Mouse (Mus musculus) liver, embryonic 12.5 days (tissue): ENCODE measurements at regions not wholly inside any gene's neighbourhood (a gene's known extent, or its start where the extent isn't known, plus 50 kb on each side); places are given as distances from the start of the nearest gene placed in this dataset.

Experiments
- ATAC-seq: fragments of 200-750 bp; cut with Nextera tagmentation; 2 replicates; pipeline ENCODE4 v1.8.0; 2017; ENCODE audit warnings: moderate number of reproducible peaks, mild to moderate bottlenecking, moderate library complexity
- H3K27ac ChIP-seq: fragments of 300-500 bp; sonication (generic); 2 replicates; pipeline ENCODE4 v1.5.1; 2016; ENCODE audit warnings: mild to moderate bottlenecking
- H3K27me3 ChIP-seq: fragments of 300-500 bp; sonication (generic); replicated peaks from 2 replicates; pipeline ENCODE4 v1.6.1; 2016; ENCODE audit warnings: mild to moderate bottlenecking, moderate library complexity
- H3K36me3 ChIP-seq: fragments of 300-500 bp; sonication (generic); 2 replicates; pipeline ENCODE4 v1.6.1; 2016; ENCODE audit warnings: mild to moderate bottlenecking, moderate library complexity
- H3K4me1 ChIP-seq: fragments of 300-500 bp; sonication (generic); 2 replicates; pipeline ENCODE4 v1.6.1; 2016
- H3K4me2 ChIP-seq: fragments of 300-500 bp; sonication (generic); 2 replicates; pipeline ENCODE4 v1.6.1; 2016; ENCODE audit warnings: mild to moderate bottlenecking, moderate library complexity
- H3K4me3 ChIP-seq: fragments of 300-500 bp; sonication (generic); 2 replicates; pipeline ENCODE4 v1.5.1; 2016; ENCODE audit warnings: mild to moderate bottlenecking, moderate library complexity
- H3K9ac ChIP-seq: fragments of 300-500 bp; sonication (generic); 2 replicates; pipeline ENCODE4 v1.6.1; 2016; ENCODE audit warnings: mild to moderate bottlenecking, moderate library complexity
- H3K9me3 ChIP-seq: fragments of 300-500 bp; sonication (generic); replicated peaks from 2 replicates; pipeline ENCODE4 v1.6.1; 2016; ENCODE audit warnings: mild to moderate bottlenecking, moderate library complexity
- WGBS: fragments of 180-500 bp; shearing (Covaris S2); methylation state at CpG from one replicate; pipeline ENCODE4 v1.1.7; 2016; ENCODE audit not compliant: insufficient replicate concordance; 5-methylcytosine and 5-hydroxymethylcytosine counted together

DNA sequence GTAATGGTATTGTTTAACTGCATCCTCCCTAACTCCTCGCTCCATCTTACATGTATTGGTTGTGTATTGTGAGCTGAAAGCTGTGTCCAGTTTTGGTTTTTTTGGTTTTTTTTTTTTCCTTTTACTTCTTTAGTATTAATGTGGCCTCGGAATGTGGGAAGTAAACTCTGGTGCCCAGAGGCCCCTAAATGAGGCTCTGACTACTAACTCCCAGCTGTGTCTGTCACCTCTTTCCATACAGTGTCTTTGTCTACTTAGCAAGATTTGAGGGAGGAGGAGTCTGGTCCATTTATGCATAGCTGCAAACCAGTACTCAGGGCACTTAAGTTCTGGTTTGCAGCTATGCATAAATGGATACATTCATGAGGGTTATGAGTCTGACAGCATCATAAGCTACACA lies 181.9 kb downstream of the Hlx start:
- Histone ChIP-seq H3K4me2 (no peak overlapping the region), H3K9ac (no peak overlapping the region), H3K9me3 (no peaks in the 10 kb centered on the region), H3K27ac (no peak overlapping the region), H3K4me1 (no peaks in the 10 kb centered on the region), H3K36me3 (no peaks in the 10 kb centered on the region), H3K27me3 (0 out of 2 replicates have a peak, but pooled peaks cover 2% of the 10 kb centered on the region), H3K4me3 (no peak overlapping the region)
- WGBS: 67% methylated on average over 2 of the region's 2 CpGs
- ATAC-seq: no peak

DNA sequence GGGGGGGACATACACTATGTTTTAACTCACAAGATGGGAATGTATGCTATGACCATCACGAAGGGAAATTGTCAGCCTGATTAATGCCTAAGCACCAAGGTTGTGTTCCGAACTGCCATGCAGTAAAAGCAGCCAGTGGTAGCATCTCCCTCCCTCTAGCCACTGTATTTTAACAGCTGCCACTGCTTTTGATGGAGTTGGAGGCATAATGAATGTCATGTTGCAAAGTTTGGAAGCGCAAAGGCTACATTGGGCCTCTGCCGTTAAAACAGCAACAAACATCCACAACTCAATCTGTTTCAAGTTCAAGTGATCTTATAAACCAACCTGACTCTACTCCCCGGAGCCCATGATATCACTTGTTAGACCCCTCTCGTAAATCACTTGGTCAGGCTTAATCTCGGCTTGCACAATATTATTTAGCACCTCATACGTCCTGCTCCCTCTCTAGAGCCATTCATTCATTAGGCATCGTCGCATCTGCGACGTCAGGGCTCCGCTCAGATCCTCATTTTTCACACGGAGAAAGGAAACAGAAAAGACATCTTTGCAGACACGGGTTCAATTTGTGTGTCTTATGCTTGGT lies 184.7 kb downstream of the Hlx start:
- no peak for ATAC-seq
- Histone ChIP-seq H3K36me3 (no peaks in the 10 kb centered on the region), H3K4me1 (no peaks in the 10 kb centered on the region), H3K4me3 (no peak overlapping the region), H3K27ac (no peak overlapping the region), H3K4me2 (no peak overlapping the region), H3K9me3 (no peaks in the 10 kb centered on the region), H3K9ac (no peak overlapping the region), H3K27me3 (0 out of 2 replicates have a peak, but pooled peaks cover 2% of the 10 kb centered on the region)
- WGBS: 66% methylated on average over 15 of the region's 15 CpGs

DNA sequence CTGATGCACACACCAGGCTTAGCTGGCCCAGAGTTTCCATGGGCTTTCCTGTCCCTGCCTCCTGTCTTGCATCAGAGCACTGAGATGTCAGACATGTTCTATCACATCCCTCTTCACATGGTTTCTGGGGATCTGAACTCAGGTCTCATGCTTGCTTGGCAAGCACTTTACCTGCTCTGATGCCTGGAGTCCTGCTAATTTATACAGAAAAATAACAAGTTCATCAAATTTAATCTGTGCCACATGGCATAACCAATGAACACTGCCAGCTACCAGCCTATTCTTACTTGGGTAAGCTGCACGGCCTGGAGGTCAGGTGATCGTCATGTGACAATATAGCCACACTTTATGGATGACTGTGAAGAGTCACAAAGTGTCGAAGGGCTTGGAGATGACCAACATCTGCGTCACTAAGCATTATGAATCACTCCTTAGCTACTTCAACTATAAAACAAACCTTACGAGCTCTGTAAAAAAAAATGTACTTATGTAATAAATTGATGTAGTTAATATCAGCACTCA lies 186.2 kb downstream of the Hlx start:
- no peak for ATAC-seq
- 70% methylated on average over 5 of the region's 5 CpGs for WGBS
- no peaks in the 10 kb centered on the region for H3K36me3 ChIP-seq

DNA sequence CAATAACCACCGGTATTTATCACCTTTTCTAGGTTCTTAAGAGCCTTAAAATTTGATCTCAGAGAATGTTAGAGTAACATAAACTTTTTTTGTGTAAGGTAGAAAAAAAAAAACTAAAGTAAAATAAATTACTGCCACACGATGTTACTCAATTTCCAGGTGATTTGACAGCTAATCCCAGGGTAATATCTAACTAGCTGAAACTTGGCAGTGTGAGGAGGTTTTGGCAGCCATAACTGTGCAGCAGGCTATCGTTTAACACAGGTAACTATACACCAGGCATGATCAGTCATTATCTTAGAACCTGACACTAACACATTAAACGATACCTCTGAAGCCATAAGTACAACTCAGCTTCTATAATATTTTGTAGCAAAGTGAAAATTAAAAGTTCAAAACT lies 187.3 kb downstream of the Hlx start:
- H3K27ac ChIP-seq: no peak overlapping the region
- ATAC-seq: no peak
- no peaks in the 10 kb centered on the region for H3K4me1 ChIP-seq
- WGBS: 63% methylated on average over 4 of the region's 4 CpGs
- 0 out of 2 replicates have a peak, but pooled peaks cover 2% of the 10 kb centered on the region for H3K27me3 ChIP-seq
- no peaks in the 10 kb centered on the region for H3K36me3 ChIP-seq
- H3K4me2 ChIP-seq: no peak overlapping the region
- no peak overlapping the region for H3K4me3 ChIP-seq
- H3K9ac ChIP-seq: no peak overlapping the region
- H3K9me3 ChIP-seq: no peaks in the 10 kb centered on the region

More for the DNA sequence above, 186.2 kb downstream of the Hlx start:
- Histone ChIP-seq H3K27me3 (0 out of 2 replicates have a peak, but pooled peaks cover 2% of the 10 kb centered on the region), H3K9me3 (no peaks in the 10 kb centered on the region), H3K27ac (no peak overlapping the region), H3K4me2 (no peak overlapping the region), H3K4me3 (no peak overlapping the region), H3K9ac (no peak overlapping the region), H3K4me1 (no peaks in the 10 kb centered on the region)

DNA sequence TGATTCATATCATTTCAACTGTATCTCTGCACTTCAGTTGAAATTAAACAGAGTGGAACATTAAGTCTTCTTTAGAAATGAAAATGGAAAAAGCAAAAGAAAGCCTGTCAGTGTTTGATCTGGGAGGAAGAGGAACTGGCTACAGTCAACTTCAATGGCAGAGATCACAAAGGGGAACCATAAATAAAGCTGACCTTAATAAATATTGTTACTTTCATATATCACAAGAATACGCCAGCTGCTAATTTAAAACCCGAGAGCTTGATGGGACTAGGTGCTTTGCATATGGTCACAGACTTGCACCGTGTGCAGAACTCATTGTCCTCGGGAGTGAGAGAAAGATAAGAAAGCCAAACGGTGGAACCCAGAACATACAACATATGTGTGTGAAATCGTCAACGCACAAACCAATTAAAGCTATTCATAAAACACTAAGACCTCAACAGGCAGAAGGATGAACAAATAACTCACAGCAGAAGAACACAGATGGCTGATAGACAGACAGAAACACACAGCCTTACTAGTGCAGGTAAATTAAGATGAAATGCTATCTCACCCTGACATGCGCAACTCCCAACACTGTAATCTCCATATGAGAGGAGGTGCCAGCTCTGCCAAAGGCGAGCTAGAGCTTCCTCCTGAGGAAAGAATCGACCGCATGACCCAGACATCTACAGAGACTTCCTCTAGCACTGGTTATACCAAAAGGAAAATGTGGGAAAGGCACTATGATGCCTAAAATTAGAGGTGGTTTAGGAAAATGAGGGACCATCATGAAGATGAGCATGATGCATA lies 189.9 kb downstream of the Hlx start:
- no peak for ATAC-seq
- Histone ChIP-seq H3K4me3 (no peak overlapping the region), H3K9ac (no peak overlapping the region), H3K9me3 (no peaks in the 10 kb centered on the region), H3K27ac (no peak overlapping the region), H3K4me1 (no peaks in the 10 kb centered on the region), H3K36me3 (no peaks in the 10 kb centered on the region), H3K4me2 (no peak overlapping the region), H3K27me3 (no peaks in the 10 kb centered on the region; the same call in 1 of the 2 replicates)
- WGBS: 49% methylated on average over 11 of the region's 11 CpGs

DNA sequence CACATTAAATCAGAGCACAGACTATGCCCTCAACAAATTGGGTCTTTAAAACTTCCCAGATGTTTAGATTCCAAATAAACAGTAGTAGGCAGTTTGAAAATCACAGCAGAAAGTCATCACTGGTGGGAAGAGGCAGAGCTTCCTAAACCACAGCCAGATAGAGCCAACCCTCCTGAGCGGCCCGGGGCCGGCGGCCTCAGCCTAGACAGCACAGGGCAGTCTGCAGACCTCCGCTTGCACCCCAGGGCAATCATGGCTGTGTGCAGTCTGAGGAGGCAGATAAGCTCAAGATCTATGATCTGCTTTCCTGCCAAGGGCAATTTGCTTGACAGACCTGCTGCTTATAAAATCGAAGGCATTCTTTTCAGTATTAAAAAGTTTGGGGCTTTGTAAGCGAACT lies 192.6 kb downstream of the Hlx start:
- Histone ChIP-seq H3K4me1 (no peaks in the 10 kb centered on the region), H3K27ac (no peak overlapping the region), H3K9ac (no peak overlapping the region), H3K9me3 (no peaks in the 10 kb centered on the region), H3K36me3 (no peaks in the 10 kb centered on the region), H3K27me3 (no peaks in the 10 kb centered on the region; the same call in 1 of the 2 replicates), H3K4me3 (no peak overlapping the region), H3K4me2 (no peak overlapping the region)
- 43% methylated on average over 7 of the region's 7 CpGs for WGBS
- no peak for ATAC-seq

DNA sequence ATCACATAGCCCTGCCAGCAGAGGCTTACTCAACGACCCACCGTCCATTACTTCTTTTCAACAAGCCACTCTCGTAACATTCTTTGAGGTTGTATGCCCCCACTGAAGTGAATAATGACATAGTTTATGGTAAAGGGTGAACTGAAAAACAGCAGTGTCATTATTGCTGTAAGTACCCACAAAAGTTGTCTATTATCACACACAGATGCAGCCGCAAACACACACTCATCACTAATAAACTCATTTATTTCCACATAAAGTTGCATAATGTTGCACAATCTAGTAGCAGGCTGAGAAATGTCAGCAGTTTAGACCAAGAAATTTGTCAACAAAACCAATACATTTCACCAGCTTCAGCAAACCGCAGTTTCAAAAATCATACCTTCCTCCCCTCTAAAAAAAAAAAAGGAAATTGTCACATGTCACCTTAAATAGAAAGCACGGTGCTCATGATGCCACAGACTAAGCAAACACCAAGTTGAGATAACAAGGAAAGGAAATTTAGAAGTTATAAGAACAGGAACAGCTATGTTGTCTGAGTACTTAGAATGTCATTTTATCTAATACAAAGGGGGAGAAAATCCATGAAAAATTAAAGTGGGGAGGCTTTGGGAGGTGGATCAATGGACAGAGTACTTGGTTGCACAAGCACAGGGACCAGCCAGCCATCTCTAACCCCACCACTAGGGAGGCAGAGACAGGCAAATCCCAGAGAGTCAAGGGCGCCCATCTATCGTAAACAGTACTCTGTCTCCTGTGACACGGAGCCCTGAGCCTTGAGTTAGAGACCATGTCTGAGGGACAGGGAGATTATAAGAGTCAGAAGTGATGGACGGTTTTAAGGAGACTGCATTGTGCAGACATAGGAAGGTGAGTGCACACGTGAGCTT lies 195.9 kb downstream of the Hlx start:
- Histone ChIP-seq H3K9me3 (no peaks in the 10 kb centered on the region), H3K36me3 (no peaks in the 10 kb centered on the region), H3K27me3 (no peaks in the 10 kb centered on the region; the same call in 1 of the 2 replicates), H3K4me2 (no peak overlapping the region), H3K4me3 (no peak overlapping the region), H3K9ac (no peak overlapping the region), H3K27ac (no peak overlapping the region), H3K4me1 (no peaks in the 10 kb centered on the region)
- no peak for ATAC-seq
- 60% methylated on average over 11 of the region's 11 CpGs for WGBS

DNA sequence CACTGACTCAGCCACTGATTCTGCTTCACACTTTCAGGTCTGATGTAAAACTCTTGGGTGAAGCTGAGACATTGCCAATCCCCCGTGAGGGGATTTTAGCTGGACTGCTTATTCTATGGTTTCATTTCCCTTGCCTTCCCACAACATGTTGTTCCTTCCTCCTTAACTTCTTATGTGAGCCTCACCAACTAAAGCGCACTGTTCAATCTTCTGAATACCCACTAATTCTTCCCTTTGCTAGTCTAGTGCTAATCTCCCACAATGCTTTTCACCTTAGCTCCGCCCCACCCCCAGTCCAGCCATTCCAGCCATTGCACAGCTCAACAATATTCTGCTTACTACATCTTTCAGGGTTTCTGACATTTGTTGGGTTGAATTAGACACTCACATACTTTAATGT lies 196.7 kb downstream of the Hlx start:
- no peaks in the 10 kb centered on the region for H3K36me3 ChIP-seq

DNA sequence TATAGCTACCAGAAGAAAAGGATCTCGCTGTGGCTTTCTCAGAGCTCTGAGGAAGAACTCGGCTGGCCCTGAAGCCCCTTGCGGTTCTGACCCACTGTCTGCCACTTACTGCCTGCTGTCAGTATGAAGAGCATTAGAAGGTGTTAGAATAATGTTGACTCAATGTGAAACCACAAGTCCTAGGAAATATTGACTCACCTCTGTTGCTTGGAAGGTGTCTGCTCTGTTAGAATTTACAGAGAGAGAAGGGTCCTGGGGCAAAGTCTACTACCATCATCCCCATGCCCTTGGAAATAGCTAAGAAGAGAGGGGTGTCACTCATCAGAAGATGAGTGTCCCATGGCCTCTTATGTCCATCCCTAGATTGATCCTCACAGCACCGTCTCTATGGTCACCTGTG lies 197.9 kb downstream of the Hlx start:
- Histone ChIP-seq H3K27ac (no peak overlapping the region), H3K27me3 (no peaks in the 10 kb centered on the region), H3K36me3 (no peaks in the 10 kb centered on the region), H3K9me3 (no peaks in the 10 kb centered on the region), H3K4me2 (no peak overlapping the region), H3K4me3 (no peak overlapping the region), H3K4me1 (no peaks in the 10 kb centered on the region), H3K9ac (no peak overlapping the region)
- no peak for ATAC-seq
- 66% methylated on average over 4 of the region's 4 CpGs for WGBS

More for the DNA sequence above, 196.7 kb downstream of the Hlx start:
- Histone ChIP-seq H3K4me1 (no peaks in the 10 kb centered on the region), H3K27me3 (no peaks in the 10 kb centered on the region; the same call in 1 of the 2 replicates), H3K27ac (no peak overlapping the region), H3K4me2 (no peak overlapping the region), H3K4me3 (no peak overlapping the region), H3K9ac (no peak overlapping the region), H3K9me3 (no peaks in the 10 kb centered on the region)
- ATAC-seq: no peak
- 83% methylated on average over 3 of the region's 3 CpGs for WGBS

DNA sequence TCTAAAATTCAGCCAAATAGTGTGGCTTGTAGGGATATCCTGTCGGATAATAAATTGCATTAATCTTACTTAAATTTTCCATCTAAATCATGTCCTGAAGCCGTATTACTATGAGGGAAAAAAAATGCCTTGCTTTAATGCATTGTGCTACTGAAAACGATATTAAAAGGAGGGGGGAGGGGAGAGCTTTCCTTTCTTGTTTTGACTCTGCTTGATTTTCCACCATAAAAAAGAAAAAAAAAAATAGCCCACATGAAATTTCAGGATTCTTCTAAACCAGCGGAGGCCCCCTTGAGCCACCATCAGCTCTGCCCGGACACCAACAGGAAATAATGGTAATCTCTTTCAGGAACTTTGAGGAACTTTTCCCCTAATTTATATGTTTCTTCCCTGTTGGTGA lies 198.5 kb downstream of the Hlx start:
- Histone ChIP-seq H3K4me1 (no peaks in the 10 kb centered on the region), H3K9ac (no peak overlapping the region), H3K4me3 (no peak overlapping the region), H3K9me3 (no peaks in the 10 kb centered on the region), H3K27me3 (no peaks in the 10 kb centered on the region), H3K36me3 (no peaks in the 10 kb centered on the region), H3K27ac (no peak overlapping the region), H3K4me2 (no peak overlapping the region)
- ATAC-seq: no peak
- 52% methylated on average over 5 of the region's 5 CpGs for WGBS

DNA sequence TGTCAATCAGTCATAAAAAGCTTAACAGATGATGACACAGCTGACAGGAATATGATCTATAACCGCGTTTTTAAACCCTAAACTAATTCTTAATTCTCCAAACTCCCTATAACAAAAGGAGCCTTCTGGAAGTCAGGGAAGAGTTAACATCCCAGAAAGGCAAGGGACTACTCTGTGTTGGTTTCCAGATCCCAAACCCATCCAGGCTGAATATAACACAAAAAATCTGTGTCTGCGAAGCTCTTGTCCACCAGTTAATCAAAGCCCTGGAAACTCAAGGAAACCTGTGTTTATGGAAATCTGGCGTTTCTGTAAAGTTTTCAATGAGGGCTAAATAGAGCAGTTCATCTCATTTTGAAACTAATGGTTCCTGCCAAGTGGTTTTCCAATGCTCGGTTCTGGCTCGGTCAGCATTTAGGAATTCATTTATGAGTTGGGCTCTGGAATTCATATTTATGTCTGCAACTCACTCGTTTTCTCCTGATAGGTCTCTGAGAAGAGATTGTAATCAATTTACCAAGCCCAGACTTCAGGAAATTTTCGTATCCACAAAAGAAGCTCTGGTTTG lies 199.8 kb downstream of the Hlx start:
- Histone ChIP-seq H3K27ac (no peak overlapping the region), H3K9me3 (no peaks in the 10 kb centered on the region), H3K4me1 (no peaks in the 10 kb centered on the region), H3K9ac (no peak overlapping the region), H3K27me3 (no peaks in the 10 kb centered on the region), H3K4me3 (no peak overlapping the region), H3K4me2 (no peak overlapping the region), H3K36me3 (no peaks in the 10 kb centered on the region)
- WGBS: 61% methylated on average over 8 of the region's 8 CpGs
- ATAC-seq: no peak
